Mouse (Mus musculus) ES-E14 (cell line): ENCODE data around the gene A930033H14Rik. TPM values are rescaled to one million over a fixed set of nuclear protein-coding genes. Genes with fewer than 3 reads are reported as not detected.

ENCODE experiments used
- DNase-seq: peaks from one replicate; pipeline ENCODE4 v3.0.0-alpha.2; 2013; ENCODE audit warnings: low read depth, low spot score
- H3K27ac ChIP-seq: 2 replicates; pipeline ENCODE4 v1.5.1; 2012; ENCODE audit warnings: low read depth, mild to moderate bottlenecking, low read length, moderate library complexity, mixed read lengths; ENCODE audit not compliant: poor library complexity, insufficient read depth, severe bottlenecking
- H3K36me3 ChIP-seq: 2 replicates; pipeline ENCODE4 v1.6.1; 2012; ENCODE audit warnings: mild to moderate bottlenecking, low read length, moderate library complexity, mixed read lengths; ENCODE audit not compliant: control insufficient read depth, poor library complexity, insufficient read depth, severe bottlenecking
- H3K4me1 ChIP-seq, 2 experiments: fragments of 150-350 bp in 1 of 2; sonication (generic) in 1 of 2; 2 replicates each; pipeline ENCODE4 v1.6.1; 2012; ENCODE audit warnings: low read length in 2 of 2, mild to moderate bottlenecking in 1 of 2, mixed read lengths in 1 of 2; ENCODE audit not compliant: control insufficient read depth in 2 of 2, insufficient read depth in 2 of 2, poor library complexity in 1 of 2
- H3K4me3 ChIP-seq, 2 experiments: fragments of 150-350 bp in 1 of 2; sonication (generic) in 1 of 2; 2 replicates each; pipeline ENCODE4 v1.5.1; 2012; ENCODE audit warnings: low read length in 2 of 2, low read depth in 1 of 2, mild to moderate bottlenecking in 1 of 2, mixed read lengths in 1 of 2; ENCODE audit not compliant: insufficient read depth in 1 of 2, poor library complexity in 1 of 2, severe bottlenecking in 1 of 2
- H3K9ac ChIP-seq: 2 replicates; pipeline ENCODE4 v1.6.1; 2012; ENCODE audit warnings: low read depth, mild to moderate bottlenecking, low read length, mixed read lengths; ENCODE audit not compliant: poor library complexity, insufficient read depth, severe bottlenecking
- H3K9me3 ChIP-seq: fragments of 150-350 bp; sonication (generic); 2 replicates; pipeline ENCODE4 v1.6.1; 2012; ENCODE audit warnings: low read depth, mild to moderate bottlenecking, low read length; ENCODE audit not compliant: control insufficient read depth, insufficient read depth
- CHD2 ChIP-seq: IDR thresholded peaks from 2 replicates; pipeline ENCODE4 v1.6.1; 2014; ENCODE audit warnings: mild to moderate bottlenecking, low read depth, low read length, inconsistent platforms
- HCFC1 ChIP-seq: IDR thresholded peaks from 2 replicates; pipeline ENCODE4 v1.6.1; 2012; ENCODE audit warnings: low read length, inconsistent platforms, borderline replicate concordance; ENCODE audit not compliant: insufficient read depth
- MAFK ChIP-seq: IDR thresholded peaks from 2 replicates; pipeline ENCODE4 v1.6.1; 2014; ENCODE audit warnings: mild to moderate bottlenecking, low read depth, low read length, inconsistent platforms; ENCODE audit not compliant: insufficient read depth
- ZC3H11A ChIP-seq: IDR thresholded peaks from 2 replicates; pipeline ENCODE4 v1.6.1; 2012; ENCODE audit warnings: low read depth, mild to moderate bottlenecking, inconsistent platforms, low read length, borderline replicate concordance
- ZNF384 ChIP-seq: IDR thresholded peaks from 2 replicates; pipeline ENCODE4 v1.6.1; 2012; ENCODE audit warnings: low read depth, low read length, inconsistent platforms
- in situ Hi-C, 2 experiments: fragments of 600-800 bp; cut with MboI; formaldehyde crosslinking; loops; one replicate each; pipeline ENCODE4 v1.15.1; 2025; ENCODE audit warnings: low sequenced_read_pairs in 2 of 2, inconsistent platforms in 1 of 2; ENCODE audit not compliant: unreplicated experiment in 2 of 2
- total RNA-seq: library from RNA; depleted of rRNA; stranded (reverse); fragments of 300-350 nt; gene quantifications from 2 replicates; pipeline ENCODE4 v1.2.3, GENCODE M21; 2012

The A930033H14Rik gene
- total RNA-seq, 1 experiment, result 0.45 TPM

DNA sequence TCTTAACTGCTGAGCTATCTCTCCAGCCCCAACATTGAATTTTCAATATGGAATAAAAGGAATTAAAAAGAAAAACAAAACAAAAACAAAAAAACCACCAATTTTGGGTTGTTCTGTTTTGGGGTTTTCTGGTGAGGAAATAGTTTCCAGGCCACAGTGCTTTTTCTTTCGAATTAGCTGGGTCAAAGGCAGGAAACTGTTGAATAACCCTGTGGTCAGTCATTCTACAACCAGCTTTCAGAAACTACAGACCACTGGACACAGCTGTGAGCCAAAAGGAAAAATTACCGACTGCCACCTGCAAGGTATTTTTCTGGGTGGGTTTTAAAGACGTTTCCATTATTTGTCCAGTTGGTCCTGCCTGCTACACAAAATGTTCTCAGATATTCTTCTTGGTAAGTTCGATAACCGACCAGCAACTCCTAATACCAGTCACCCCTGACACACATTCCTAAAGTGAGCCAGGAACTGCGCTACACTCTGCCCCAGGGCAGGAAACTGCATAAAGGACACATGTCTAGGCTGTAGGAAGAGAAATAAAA lies 44.8 kb upstream of the A930033H14Rik start:
- H3K4me1 ChIP-seq, result no peaks in the 10 kb centered on the region
- no peak overlapping the region for H3K27ac ChIP-seq
- no peaks in the 10 kb centered on the region for H3K9me3 ChIP-seq
- no peaks in the 10 kb centered on the region for H3K36me3 ChIP-seq
- TF ChIP-seq ZC3H11A (no peak), MAFK (no peak), HCFC1 (no peak), CHD2 (no peak), ZNF384 (no peak)
- in situ Hi-C loops, result no loop called here
- DNase-seq, result no peak
- H3K4me3 ChIP-seq, result no peak overlapping the region
- no peak overlapping the region for H3K9ac ChIP-seq

DNA sequence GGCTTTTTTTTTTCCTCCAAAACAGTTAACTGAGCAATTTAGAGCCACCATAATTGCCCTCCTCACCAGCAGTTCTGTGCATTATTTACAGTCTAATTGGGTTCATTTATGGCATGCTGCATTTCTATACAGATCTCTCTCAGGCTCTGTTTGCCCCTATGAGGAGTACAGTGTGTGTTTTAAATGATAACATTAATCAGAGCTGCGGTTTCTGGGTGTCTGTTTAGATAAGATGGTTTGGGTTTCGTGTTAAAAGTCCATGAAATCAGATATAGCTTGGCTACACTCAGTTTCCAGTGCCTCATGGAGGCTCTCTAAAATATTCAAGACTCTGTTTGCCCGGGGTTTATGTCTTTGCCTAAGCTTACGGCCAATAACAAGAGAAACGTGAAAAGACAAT lies 42.7 kb upstream of the A930033H14Rik start:
- no peak overlapping the region for H3K9ac ChIP-seq
- TF ChIP-seq MAFK, result no peak
- no peak for TF ChIP-seq ZNF384
- no peak for TF ChIP-seq CHD2
- no peak for TF ChIP-seq ZC3H11A
- TF ChIP-seq HCFC1, result no peak
- no peaks in the 10 kb centered on the region for H3K9me3 ChIP-seq
- DNase-seq, result no peak
- H3K27ac ChIP-seq, result no peak overlapping the region
- H3K36me3 ChIP-seq, result no peaks in the 10 kb centered on the region
- H3K4me1 ChIP-seq, result no peaks in the 10 kb centered on the region
- in situ Hi-C loops, result no loop called here
- no peak overlapping the region for H3K4me3 ChIP-seq

DNA sequence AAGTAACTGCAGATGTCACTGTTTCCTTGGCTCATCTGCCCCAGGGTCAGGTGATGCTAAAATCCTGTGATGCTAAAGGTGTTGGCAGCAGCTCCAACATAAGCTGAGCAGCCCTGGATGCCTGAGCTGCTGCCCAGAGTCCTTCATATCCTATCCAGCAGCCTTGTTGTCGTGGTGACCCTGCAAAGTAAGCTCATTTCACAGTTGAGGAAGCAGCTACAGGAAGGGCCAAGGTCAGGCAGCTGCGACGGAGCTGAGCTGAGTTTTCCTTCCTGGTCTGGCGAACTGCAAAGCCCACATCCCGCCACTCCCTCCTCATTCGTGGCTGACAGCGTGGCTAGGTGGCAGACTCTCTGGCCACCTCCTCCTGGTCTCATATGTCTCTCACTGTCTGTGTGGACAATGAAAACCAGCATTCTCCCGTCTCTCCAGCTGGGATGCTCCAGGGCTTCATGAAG lies 41.5 kb upstream of the A930033H14Rik start:
- H3K9ac ChIP-seq, result no peak overlapping the region
- in situ Hi-C loops, result no loop called here
- no peaks in the 10 kb centered on the region for H3K9me3 ChIP-seq
- TF ChIP-seq ZNF384, result no peak
- TF ChIP-seq MAFK, result no peak
- no peak for TF ChIP-seq HCFC1
- no peak for TF ChIP-seq CHD2
- H3K36me3 ChIP-seq, result no peaks in the 10 kb centered on the region
- no peak overlapping the region for H3K4me3 ChIP-seq
- no peak overlapping the region for H3K27ac ChIP-seq
- no peak for DNase-seq
- no peaks in the 10 kb centered on the region; a peak in 1 of 4 replicates for H3K4me1 ChIP-seq

DNA sequence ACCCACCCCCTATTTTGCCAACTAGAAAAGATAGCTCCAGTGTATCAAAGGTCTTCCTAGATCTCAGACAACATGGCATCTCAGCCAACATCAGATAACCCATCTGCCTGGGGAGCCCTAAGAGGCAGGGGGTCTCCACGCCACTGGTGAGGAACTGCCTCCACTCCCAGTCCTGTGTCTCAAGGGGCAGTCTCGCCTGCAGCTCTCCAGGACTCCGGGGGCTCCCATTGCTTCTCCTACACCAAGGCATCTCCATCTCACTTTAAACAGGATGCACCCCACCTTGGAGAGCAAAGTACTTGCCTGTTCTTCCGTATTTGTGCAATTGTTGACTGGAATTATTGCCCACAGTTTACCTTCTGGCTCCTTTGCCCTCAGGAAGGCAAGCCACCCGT lies 40.8 kb upstream of the A930033H14Rik start:
- Histone ChIP-seq H3K36me3 (no peaks in the 10 kb centered on the region), H3K4me3 (no peak overlapping the region), H3K9me3 (no peaks in the 10 kb centered on the region), H3K9ac (no peak overlapping the region), H3K27ac (no peak overlapping the region), H3K4me1 (no peaks in the 10 kb centered on the region; a peak in 1 of 4 replicates)
- in situ Hi-C loops, result no loop called here
- no peak for TF ChIP-seq ZNF384
- no peak for TF ChIP-seq MAFK
- TF ChIP-seq CHD2, result no peak
- TF ChIP-seq HCFC1, result no peak
- TF ChIP-seq ZC3H11A, result no peak
- DNase-seq, result no peak

DNA sequence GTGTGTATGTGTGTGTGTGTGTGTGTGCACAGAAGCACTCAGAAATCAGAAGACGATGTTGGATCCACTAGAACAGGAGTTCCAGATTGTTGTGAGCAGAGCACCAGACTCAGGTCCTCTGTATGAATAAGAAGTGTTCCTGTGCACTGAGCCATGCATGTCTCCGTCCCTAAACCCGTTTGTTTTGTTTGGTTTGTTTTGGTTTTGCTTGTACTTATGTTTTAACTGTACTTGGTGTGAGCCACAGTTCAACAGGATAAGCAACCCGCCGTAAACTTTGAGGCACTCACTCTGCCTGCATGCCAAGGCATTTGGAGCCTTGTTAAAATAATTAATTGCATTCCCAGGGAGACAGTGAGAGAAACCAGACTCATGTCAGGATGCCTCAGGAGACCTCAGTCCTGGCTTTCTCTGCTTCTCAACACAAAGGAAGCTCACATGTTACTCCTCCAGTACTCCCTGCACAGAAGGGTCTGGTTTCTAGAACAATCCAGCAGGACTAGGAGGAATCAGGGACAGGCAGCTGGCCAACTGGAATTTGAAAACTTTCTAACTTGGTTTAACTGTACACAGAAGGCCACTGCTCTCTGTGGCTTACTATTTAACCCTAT lies 40.3 kb upstream of the A930033H14Rik start:
- in situ Hi-C loops, result no loop called here
- no peak for DNase-seq
- no peak for TF ChIP-seq ZC3H11A
- TF ChIP-seq MAFK, result no peak
- no peak for TF ChIP-seq CHD2
- no peak for TF ChIP-seq HCFC1
- no peak for TF ChIP-seq ZNF384
- Histone ChIP-seq H3K9me3 (no peaks in the 10 kb centered on the region), H3K4me1 (no peaks in the 10 kb centered on the region; a peak in 1 of 4 replicates), H3K9ac (no peak overlapping the region), H3K27ac (no peak overlapping the region), H3K4me3 (no peak overlapping the region), H3K36me3 (no peaks in the 10 kb centered on the region)
